Mouse (Mus musculus): ENCODE measurements at regions not wholly inside any gene's neighbourhood (a gene's known extent, or its start where the extent isn't known, plus 50 kb on each side); places are given as distances from the start of the nearest gene placed in this dataset.

DNA sequence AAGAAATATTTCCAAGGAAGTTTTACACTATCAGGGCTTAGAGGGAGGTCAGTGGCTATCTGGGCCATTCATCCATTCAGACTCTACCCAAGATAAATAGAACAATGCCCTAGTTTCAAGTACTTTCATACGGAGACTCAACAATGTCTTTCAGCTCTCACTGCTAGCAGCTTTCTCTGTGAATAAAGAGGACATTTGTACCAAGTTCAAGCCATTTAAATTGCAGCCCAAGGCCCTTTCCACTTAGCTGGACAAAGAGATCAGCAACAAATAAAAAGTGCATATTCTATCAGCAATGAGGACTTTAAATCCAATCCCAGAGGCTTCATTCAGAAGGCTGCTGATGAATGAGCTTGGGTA lies 383.1 kb upstream of the Actbl2 start:
- no peak for DNase-seq (ENCODE audit: extremely low spot score in 1 of 2, low spot score in 1 of 2)

DNA sequence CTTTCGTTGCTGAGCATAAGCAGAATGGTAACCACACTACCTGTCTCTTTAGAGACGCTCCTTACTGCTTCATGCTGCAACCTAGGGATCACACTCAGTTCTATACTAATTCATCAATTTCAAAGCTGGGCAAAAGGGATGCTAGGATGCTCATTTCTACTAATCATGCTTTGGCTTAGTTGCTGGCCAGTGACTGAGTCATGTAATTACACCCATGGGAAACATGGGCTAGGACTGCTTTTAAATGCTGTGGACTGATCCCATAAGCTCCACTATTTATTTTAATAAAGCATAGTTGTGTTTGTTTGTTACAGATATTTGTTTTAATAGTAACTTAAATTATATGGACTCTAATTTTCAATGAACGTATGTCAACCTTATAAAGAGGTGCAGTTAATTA lies 373.2 kb upstream of the Actbl2 start:
- DNase-seq (ENCODE audit: extremely low spot score in 1 of 2, low spot score in 1 of 2) = no peak

DNA sequence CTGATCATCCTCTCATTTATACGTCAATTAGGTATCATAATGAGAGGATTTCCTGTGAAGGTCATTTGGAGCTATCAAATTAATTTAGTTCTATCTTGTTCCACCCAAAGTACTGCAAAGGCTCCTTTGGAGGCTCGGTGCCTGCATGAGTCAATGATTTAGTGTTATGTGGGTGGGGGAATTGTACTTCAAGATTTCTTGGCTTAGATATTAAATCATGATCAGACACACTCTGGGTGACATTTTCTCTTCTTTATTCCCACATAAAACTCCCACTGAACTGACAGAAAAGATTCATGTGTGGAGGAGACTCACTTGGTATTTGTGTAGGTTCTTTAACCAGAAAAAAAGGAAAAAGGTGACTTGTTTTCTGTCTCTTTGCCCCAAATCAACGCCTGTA lies 372.6 kb upstream of the Actbl2 start:
- no peak for DNase-seq (ENCODE audit: extremely low spot score in 1 of 2, low spot score in 1 of 2)

DNA sequence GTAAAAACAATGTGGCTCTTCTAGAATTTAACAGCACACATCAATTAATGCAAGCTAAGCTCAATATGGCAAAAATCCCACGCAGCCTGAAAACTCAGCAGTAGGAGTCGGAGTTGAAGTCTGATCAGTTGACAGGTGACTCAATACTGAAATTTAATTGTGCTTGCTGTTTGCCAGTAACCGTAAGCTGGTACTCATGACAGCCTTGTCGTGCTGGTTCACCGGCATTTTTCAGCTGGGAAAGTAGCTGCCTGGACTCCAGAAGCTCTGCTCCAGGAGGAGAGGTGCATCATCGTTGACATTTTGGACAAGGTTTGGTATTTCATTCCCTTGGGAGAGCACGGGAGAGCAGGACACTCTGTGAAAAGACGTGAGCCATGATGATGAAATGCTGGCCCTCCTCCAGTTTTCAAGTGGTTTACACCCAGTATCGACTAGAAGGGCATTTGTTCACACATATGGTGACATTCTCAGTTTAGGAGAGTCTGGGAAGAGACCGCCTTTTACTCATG lies 372.1 kb upstream of the Actbl2 start:
- peak; percentile 26 to 42 for DNase-seq (ENCODE audit: extremely low spot score in 1 of 2, low spot score in 1 of 2)

DNA sequence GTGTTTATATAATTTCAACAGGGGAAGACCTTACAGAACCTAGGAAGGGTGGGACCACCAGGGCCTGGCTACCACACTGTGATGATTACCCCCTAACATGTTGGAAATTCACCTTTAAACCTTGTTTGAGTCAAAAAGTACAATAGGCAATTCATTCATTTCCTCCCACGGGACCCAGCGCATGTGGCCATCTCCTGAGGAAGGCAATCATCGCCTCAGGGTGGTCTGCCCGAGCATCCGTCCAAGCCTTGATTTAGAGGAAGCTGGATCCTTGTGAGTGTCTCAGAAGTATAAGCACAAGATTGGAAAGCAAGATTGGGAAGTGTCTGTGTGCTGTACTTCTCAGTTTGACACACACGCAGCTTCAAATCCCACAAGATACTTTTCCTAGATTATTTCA lies 360.9 kb upstream of the Actbl2 start:
- no peak for DNase-seq (ENCODE audit: extremely low spot score in 1 of 2, low spot score in 1 of 2)

DNA sequence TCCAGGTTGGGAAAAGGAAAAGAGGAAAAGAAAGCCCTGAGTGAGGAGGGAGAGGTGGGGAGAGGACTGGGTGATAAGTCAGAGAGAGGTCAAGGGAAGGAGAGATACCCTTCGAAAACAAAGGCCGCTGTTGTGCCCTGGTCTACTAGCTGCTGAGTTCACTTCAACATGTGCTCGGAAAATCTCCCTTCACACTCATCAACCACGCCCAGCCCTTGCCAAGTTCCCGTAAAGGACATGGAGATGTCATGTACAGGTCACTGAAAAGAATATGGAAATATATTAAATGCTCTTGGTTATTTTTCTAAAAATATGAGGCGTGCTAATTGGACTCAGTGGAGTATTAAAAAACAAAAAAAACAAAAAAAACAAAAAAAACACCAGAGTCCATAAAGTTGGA lies 359.5 kb upstream of the Actbl2 start:
- no peak for DNase-seq (ENCODE audit: extremely low spot score in 1 of 2, low spot score in 1 of 2)

- DNase-seq (ENCODE audit: extremely low spot score in 1 of 2, low spot score in 1 of 2) = no peak
Measured at GRCm38 (mm10) chr13:110895900-110896299, 358.9 kb upstream of the Actbl2 start.

- DNase-seq (ENCODE audit: extremely low spot score in 1 of 2, low spot score in 1 of 2) = no peak
Measured at GRCm38 (mm10) chr13:110897621-110898020, 357.2 kb upstream of the Actbl2 start.

DNA sequence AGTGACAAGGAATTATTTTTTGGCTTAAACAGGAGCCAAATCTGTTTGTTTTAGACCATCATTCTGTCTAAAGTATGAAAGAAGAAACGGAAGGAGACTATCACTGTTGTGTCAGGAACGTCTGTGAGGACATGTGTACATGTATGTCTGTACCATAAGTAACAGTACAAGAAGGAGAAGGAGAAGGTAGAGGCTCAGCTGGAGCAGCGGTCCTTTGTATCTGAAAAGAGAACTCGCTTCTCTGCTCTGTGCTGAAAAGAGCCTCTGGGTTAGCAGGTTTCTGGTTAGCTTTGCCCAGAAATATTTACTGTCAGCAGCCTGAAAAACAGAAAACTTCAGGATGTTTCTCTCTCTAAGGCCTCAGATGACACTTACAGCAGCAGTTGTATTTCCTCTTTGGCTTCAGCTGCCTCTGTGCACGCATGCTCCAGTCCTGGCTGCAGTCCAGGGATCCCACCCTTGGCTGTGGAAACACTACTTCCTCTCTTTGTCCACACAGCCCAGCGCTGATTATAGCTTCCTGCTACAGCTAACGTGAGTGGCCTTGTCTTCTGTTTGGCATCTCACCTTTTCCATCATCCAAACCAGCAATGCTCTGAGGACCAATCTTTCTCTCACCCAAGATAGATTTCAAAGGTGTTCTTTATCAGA lies 351.7 kb upstream of the Actbl2 start:
- DNase-seq (ENCODE audit: extremely low spot score in 1 of 2, low spot score in 1 of 2) = peak in 1 of 2 experiments; percentile 38

- DNase-seq (ENCODE audit: extremely low spot score in 1 of 2, low spot score in 1 of 2) = no peak
Measured at GRCm38 (mm10) chr13:110907319-110907955, 347.4 kb upstream of the Actbl2 start.

DNA sequence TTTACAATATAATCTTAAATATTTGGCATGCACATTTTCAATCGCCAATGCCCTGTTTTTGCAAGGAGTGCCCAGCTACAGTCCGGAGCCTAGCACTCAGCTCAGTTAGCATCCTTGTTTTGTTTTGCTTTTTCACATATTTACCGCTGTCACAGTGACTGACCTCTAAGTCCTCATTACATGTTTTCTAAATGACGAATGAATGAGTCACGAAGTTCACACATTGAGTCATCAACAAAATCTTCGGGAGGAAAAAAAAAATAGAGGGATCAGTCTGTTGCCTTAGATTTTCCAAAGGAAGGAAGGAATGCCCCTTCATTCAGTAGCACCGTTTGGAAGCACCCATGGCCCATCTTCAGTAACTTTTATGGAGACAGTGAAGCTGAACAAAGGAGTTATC lies 342.9 kb upstream of the Actbl2 start:
- no peak for DNase-seq (ENCODE audit: extremely low spot score in 1 of 2, low spot score in 1 of 2)

DNA sequence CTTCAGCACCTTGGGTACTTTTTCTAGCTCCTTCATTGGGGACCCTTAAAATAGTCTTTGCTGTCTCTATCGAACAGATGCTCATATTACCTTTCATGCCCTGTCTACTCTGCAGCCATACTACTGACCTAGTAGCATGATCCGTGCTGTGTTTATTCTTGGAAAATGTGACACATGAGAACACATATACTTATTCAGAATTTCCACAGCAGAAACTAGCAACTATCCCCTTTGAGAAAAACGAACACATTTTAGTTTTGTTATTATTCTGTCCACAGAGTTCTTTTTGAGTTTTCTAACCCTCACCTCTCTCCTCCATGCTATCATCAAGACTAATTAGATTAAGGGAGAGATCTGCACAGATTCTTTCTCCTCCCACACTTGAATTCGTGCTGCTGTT lies 341.6 kb upstream of the Actbl2 start:
- DNase-seq (ENCODE audit: extremely low spot score in 1 of 2, low spot score in 1 of 2) = no peak

DNA sequence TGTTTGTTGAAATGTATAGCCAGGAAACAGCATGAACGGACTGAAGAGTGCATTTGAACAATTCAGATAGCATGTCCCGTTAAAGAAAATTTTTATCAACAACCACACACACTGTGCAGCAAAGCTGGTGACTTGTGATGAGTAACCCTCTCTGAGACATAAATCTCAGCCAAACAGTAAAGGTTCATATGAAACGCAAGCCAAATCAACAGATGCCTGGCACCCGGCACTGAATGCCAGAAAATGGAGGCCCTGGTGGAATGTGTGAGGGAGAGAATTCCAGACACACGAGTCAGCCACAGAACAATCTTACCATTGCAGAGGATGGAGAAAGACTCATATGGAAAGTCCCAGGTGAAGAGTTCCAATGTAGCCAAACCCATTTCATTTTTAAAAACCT lies 341.1 kb upstream of the Actbl2 start:
- peak; percentile 31 to 51 for DNase-seq (ENCODE audit: extremely low spot score in 1 of 2, low spot score in 1 of 2)

DNA sequence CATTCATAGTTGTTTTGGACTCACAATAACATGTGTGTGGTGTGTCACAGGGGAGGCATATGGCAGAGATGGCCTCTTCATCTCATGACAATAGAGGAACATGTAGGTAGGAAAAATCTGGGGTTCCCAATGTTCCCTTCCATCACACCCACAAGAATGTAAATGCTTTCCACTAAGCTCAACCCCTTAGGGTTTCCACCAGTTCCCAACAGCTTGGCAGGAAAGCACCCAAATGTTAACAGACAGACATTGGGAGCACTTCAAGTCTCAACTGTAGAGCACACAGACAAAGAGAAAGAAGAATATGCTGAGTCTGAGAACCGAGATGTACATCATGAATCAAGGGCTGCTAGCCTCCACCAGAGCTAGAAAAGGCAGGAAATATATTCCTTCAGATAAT lies 339.7 kb upstream of the Actbl2 start:
- DNase-seq (ENCODE audit: extremely low spot score in 1 of 2, low spot score in 1 of 2) = no peak

DNA sequence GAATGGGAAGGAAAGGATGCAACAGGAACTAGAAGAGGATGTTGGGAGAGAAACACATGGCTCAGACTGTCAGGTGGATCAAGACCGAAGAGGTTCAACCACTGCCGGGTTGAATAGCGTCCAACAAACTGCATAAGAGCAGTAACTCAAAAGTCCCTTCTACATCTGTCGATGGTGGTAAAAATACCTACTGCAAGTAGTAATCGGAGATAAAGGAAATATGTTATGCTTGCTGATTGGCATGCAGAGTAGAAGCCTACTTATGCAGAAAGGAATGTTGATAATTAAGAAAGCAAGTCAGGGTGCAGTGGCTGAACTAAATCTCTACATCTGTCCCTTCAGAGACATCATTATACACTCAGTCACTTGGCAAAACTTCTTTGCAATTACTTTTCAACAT lies 330.9 kb upstream of the Actbl2 start:
- no peak for DNase-seq (ENCODE audit: extremely low spot score in 1 of 2, low spot score in 1 of 2)

DNA sequence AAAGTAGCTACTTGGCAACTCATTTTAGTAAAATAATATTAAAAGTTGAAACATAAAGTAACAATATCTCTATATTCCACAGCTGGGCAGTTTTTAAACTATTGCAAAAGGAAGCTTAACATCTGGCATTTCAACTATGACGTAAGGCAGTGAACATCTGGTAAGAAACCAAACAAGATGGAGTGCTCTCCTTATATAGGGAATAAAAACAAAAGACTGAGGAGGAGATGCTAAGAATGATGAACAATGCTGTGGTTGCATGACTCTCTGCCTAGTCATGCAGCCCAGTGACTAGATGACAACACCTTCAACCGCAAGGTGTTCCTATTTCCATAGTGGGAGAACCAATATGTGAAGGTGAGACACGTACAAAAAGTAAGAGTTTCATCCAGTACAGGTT lies 329.9 kb upstream of the Actbl2 start:
- no peak for DNase-seq (ENCODE audit: extremely low spot score in 1 of 2, low spot score in 1 of 2)

- no peak for DNase-seq (ENCODE audit: extremely low spot score in 1 of 2, low spot score in 1 of 2)
Measured at GRCm38 (mm10) chr13:110928143-110928542, 326.7 kb upstream of the Actbl2 start.

- DNase-seq (ENCODE audit: extremely low spot score in 1 of 2, low spot score in 1 of 2) = no peak
Measured at GRCm38 (mm10) chr13:110928894-110929293, 325.9 kb upstream of the Actbl2 start.

- no peak for DNase-seq (ENCODE audit: extremely low spot score in 1 of 2, low spot score in 1 of 2)
Measured at GRCm38 (mm10) chr13:110929579-110929978, 325.2 kb upstream of the Actbl2 start.

DNA sequence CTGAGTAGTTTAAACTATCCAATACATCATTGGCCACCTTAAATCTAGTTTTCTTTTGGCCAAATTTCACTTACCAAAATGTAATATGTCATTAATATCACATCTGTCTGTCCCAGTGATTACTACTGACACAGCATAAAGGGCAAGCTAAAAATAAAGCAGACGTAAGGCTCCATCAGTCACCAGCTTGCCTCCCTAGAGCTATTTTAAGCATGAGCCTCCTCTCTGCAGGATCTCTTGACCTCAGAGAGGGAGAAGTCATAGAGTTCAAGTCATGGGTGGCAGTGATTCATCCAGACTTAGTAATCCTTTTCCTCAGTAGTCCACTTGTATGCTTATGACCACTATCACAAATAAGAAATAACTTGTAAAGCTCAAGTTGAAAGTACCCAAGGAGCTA lies 313.2 kb upstream of the Actbl2 start:
- DNase-seq (ENCODE audit: extremely low spot score in 1 of 2, low spot score in 1 of 2) = no peak

GRCm38 (mm10) chr13:110942986-110943644 lies 311.7 kb upstream of the Actbl2 start:
- no peak for DNase-seq (ENCODE audit: extremely low spot score in 1 of 2, low spot score in 1 of 2)

DNA sequence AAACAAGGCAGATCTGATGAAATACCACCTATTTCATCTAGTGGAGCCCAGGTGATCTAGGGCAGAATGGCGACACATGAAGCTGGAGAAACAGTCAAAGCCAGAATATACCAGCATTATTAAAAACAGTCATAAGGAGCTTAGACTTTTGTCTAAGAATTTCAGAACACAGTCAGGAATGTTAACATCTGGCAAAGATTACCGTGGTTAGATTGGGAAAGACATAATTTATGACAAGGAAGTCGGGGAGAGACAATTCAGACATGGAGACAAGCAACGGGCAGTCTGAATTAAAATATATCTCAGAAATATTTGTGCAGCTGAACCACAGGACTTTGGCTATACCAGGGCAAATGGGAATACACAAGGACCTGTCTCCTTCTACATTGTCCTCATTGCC lies 310.8 kb upstream of the Actbl2 start:
- no peak for DNase-seq (ENCODE audit: extremely low spot score in 1 of 2, low spot score in 1 of 2)

Measured in layer of hippocampus, postnatal 25 days (tissue).